Mouse (Mus musculus): ENCODE data around the gene Sh3gl3. TPM values are rescaled to one million over a fixed set of nuclear protein-coding genes. Genes with fewer than 3 reads are reported as not detected.

The Sh3gl3 gene
- polyA plus RNA-seq, 1 experiment from 2014 or later: 76.3 TPM

GRCm38 (mm10) chr7:82339214-82339613 is 165.6 kb downstream of the Sh3gl3 start:
- no peaks in the 10 kb centered on the region for H3K9me3 ChIP-seq (replicated peaks)
- ATAC-seq (ENCODE audit: low FRiP score): no peak
- no peak overlapping the region for H3K4me3 ChIP-seq (replicated peaks)
- H3K27ac ChIP-seq (replicated peaks): no peak overlapping the region
- H3K9ac ChIP-seq (replicated peaks): no peak overlapping the region
- WGBS: 59% methylated on average over 3 of the region's 3 CpGs
- peaks cover 31% of the 10 kb centered on the region for H3K4me1 ChIP-seq
- H3K27me3 ChIP-seq (replicated peaks): peaks cover 41% of the 10 kb centered on the region
- H3K36me3 ChIP-seq: no peaks in the 10 kb centered on the region
- no peak overlapping the region for H3K4me2 ChIP-seq

DNA sequence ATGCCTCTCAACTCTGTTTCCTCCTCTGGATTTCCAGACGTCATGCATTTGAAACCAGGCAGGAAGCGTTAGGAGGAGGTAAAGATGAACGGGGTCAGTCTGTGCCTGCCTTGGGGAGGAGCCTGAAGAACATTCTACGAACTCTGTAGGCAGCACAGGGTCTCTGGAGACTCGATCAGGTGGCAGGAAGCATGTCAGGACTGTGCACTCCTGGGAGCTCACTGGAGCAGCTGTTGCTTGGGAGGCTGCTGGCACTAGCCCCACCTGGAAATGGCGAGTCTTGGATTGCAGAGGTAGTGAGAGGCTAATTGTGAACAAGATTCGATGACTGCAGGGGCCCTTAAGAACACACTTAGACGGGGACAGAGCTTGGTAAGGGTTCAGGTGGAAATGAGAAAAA is 167.8 kb downstream of the Sh3gl3 start:
- H3K9ac ChIP-seq (replicated peaks): no peak overlapping the region
- peaks cover 17% of the 10 kb centered on the region for H3K4me1 ChIP-seq
- H3K4me3 ChIP-seq (replicated peaks): no peak overlapping the region
- H3K27me3 ChIP-seq (replicated peaks): peaks cover 20% of the 10 kb centered on the region
- no peaks in the 10 kb centered on the region for H3K36me3 ChIP-seq
- no peak overlapping the region for H3K4me2 ChIP-seq
- no peak overlapping the region for H3K27ac ChIP-seq (replicated peaks)
- H3K9me3 ChIP-seq (replicated peaks): no peaks in the 10 kb centered on the region
- no peak for ATAC-seq (ENCODE audit: low FRiP score)
- 56% methylated on average over 8 of the region's 8 CpGs for WGBS

GRCm38 (mm10) chr7:82346706-82347105 is 173.1 kb downstream of the Sh3gl3 start:
- ATAC-seq (ENCODE audit: low FRiP score): no peak
- no peaks in the 10 kb centered on the region for H3K9me3 ChIP-seq (replicated peaks)
- no peak overlapping the region for H3K4me2 ChIP-seq
- H3K27ac ChIP-seq (replicated peaks): no peak overlapping the region
- H3K27me3 ChIP-seq (replicated peaks): no peaks in the 10 kb centered on the region
- no peak overlapping the region for H3K9ac ChIP-seq (replicated peaks)
- peaks cover 12% of the 10 kb centered on the region for H3K4me1 ChIP-seq
- H3K4me3 ChIP-seq (replicated peaks): no peak overlapping the region
- no peaks in the 10 kb centered on the region for H3K36me3 ChIP-seq
- 81% methylated on average over 2 of the region's 2 CpGs for WGBS

GRCm38 (mm10) chr7:82349796-82350195 is 176.2 kb downstream of the Sh3gl3 start:
- Histone ChIP-seq H3K4me3 (replicated peaks) (no peak overlapping the region), H3K36me3 (no peaks in the 10 kb centered on the region), H3K4me2 (no peak overlapping the region), H3K9ac (replicated peaks) (no peak overlapping the region), H3K27ac (replicated peaks) (no peak overlapping the region), H3K9me3 (replicated peaks) (no peaks in the 10 kb centered on the region), H3K4me1 (no peaks in the 10 kb centered on the region), H3K27me3 (replicated peaks) (no peaks in the 10 kb centered on the region)
- 88% methylated on average over 7 of the region's 7 CpGs for WGBS
- ATAC-seq (ENCODE audit: low FRiP score): no peak

GRCm38 (mm10) chr7:82350421-82350820 is 176.8 kb downstream of the Sh3gl3 start:
- Histone ChIP-seq H3K36me3 (no peaks in the 10 kb centered on the region), H3K4me2 (no peak overlapping the region), H3K27ac (replicated peaks) (no peak overlapping the region), H3K9ac (replicated peaks) (no peak overlapping the region), H3K4me1 (no peaks in the 10 kb centered on the region), H3K4me3 (replicated peaks) (no peak overlapping the region), H3K27me3 (replicated peaks) (no peaks in the 10 kb centered on the region), H3K9me3 (replicated peaks) (no peaks in the 10 kb centered on the region)
- ATAC-seq (ENCODE audit: low FRiP score): no peak
- 80% methylated on average over 3 of the region's 3 CpGs for WGBS

Other genes with a start within 250 kb of the Sh3gl3 start
- 50.4 and 57.4 TPM in 2 replicates for gene Hdgfl3, start 239.4 kb upstream of the Sh3gl3 start, polyA plus RNA-seq (2015; fragmentation: Nextera tagmentation; extraction: Ambion mirVana)
- 1.7 and 3.1 TPM in 2 replicates for gene Bnc1, start 181.5 kb upstream of the Sh3gl3 start, polyA plus RNA-seq (2015; fragmentation: Nextera tagmentation; extraction: Ambion mirVana)
- 1.0 and 1.8 TPM in 2 replicates for gene Adamtsl3, start 161.9 kb downstream of the Sh3gl3 start, polyA plus RNA-seq (2015; fragmentation: Nextera tagmentation; extraction: Ambion mirVana)

All from neural tube, embryonic 15.5 days (tissue).